Mouse (Mus musculus) heart, embryonic 14.5 days (tissue): Measurements from ENCODE around the gene Pdk3. TPM values are rescaled to one million over a fixed set of nuclear protein-coding genes. Genes with fewer than 3 reads are reported as not detected.

ENCODE experiments used
- ATAC-seq: fragments of 200-750 bp; cut with Nextera tagmentation; 2 replicates; pipeline ENCODE4 v1.8.0; 2017; ENCODE audit warnings: low read depth, moderate TSS enrichment; ENCODE audit not compliant: insufficient number of reproducible peaks, insufficient read depth, low FRiP score
- H3K27ac ChIP-seq, 2 experiments: fragments of 200-500 bp in 1 of 2; fragments of 300-500 bp in 1 of 2; sonication (generic) in 1 of 2; replicated peaks in 1 of 2; 2 replicates each; pipeline ENCODE4 v1.5.1; 2012 to 2014; ENCODE audit warnings: low read depth in 2 of 2, low read length in 2 of 2, control low read depth in 1 of 2, mild to moderate bottlenecking in 1 of 2, mixed read lengths in 1 of 2; ENCODE audit not compliant: control insufficient read depth in 1 of 2, insufficient read depth in 1 of 2
- H3K27me3 ChIP-seq: fragments of 300-500 bp; sonication (generic); 2 replicates; pipeline ENCODE4 v1.6.1; 2014; ENCODE audit warnings: mild to moderate bottlenecking, low read length, control low read depth; ENCODE audit not compliant: control insufficient read depth, insufficient read depth
- H3K36me3 ChIP-seq: fragments of 300-500 bp; sonication (generic); 2 replicates; pipeline ENCODE4 v1.6.1; 2014; ENCODE audit warnings: mild to moderate bottlenecking, control low read depth, low read length, mixed read lengths; ENCODE audit not compliant: control insufficient read depth, insufficient read depth
- H3K4me1 ChIP-seq, 2 experiments: fragments of 200-500 bp in 1 of 2; fragments of 300-500 bp in 1 of 2; sonication (generic) in 1 of 2; 2 replicates each; pipeline ENCODE4 v1.6.1; 2012 to 2014; ENCODE audit warnings: low read length in 2 of 2, control low read depth in 1 of 2, mixed read lengths in 1 of 2; ENCODE audit not compliant: control insufficient read depth in 2 of 2, insufficient read depth in 2 of 2
- H3K4me2 ChIP-seq: fragments of 300-500 bp; sonication (generic); 2 replicates; pipeline ENCODE4 v1.6.1; 2014; ENCODE audit warnings: mild to moderate bottlenecking, low read length
- H3K4me3 ChIP-seq, 2 experiments: fragments of 200-500 bp in 1 of 2; fragments of 300-500 bp in 1 of 2; sonication (generic) in 1 of 2; 2 replicates each; pipeline ENCODE4 v1.5.1; 2012 to 2014; ENCODE audit warnings: low read length in 2 of 2, mild to moderate bottlenecking in 2 of 2, control low read depth in 1 of 2, low read depth in 1 of 2, moderate library complexity in 1 of 2; ENCODE audit not compliant: control insufficient read depth in 1 of 2, insufficient read depth in 1 of 2
- H3K9ac ChIP-seq: fragments of 300-500 bp; sonication (generic); 2 replicates; pipeline ENCODE4 v1.6.1; 2014; ENCODE audit warnings: mild to moderate bottlenecking, low read length
- H3K9me3 ChIP-seq: fragments of 300-500 bp; sonication (generic); 2 replicates; pipeline ENCODE4 v1.6.1; 2016; ENCODE audit warnings: low read length, control low read depth; ENCODE audit not compliant: control insufficient read depth
- WGBS: fragments of 180-500 bp; shearing (Covaris S2); extraction: QIAGEN DNeasy Blood & Tissue Kit; methylation state at CpG from one replicate; pipeline ENCODE4 v1.1.7; 2014; 5-methylcytosine and 5-hydroxymethylcytosine counted together
- polyA plus RNA-seq: library from polyadenylated mRNA; unstranded; fragments of >200 nt; fragmentation: Nextera tagmentation; extraction: Ambion mirVana; gene quantifications from 2 replicates; pipeline ENCODE4 v1.2.1, GENCODE M21; 2014

Pdk3 gene
- polyA plus RNA-seq, 1 experiment from 2014 or later, result 137 TPM

- no peaks in the 10 kb centered on the region for H3K4me1 ChIP-seq
- H3K27me3 ChIP-seq, result no peaks in the 10 kb centered on the region
- no peaks in the 10 kb centered on the region for H3K36me3 ChIP-seq
- WGBS, result 90% methylated on average over 1 of the region's 1 CpGs
- H3K4me3 ChIP-seq, result no peak overlapping the region
- H3K4me2 ChIP-seq, result no peak overlapping the region
- no peak for ATAC-seq
- H3K9ac ChIP-seq, result no peak overlapping the region
- H3K9me3 ChIP-seq, result no peaks in the 10 kb centered on the region
- H3K27ac ChIP-seq, result no peak overlapping the region
These were observed 82.8 kb downstream of the Pdk3 start for GRCm38 (mm10) chrX:93749165-93749564.

GRCm38 (mm10) chrX:93732975-93733748 lies 98.8 kb downstream of the Pdk3 start:
- WGBS, result 44% methylated on average over 6 of the region's 6 CpGs
- no peaks in the 10 kb centered on the region for H3K36me3 ChIP-seq
- no peaks in the 10 kb centered on the region for H3K9me3 ChIP-seq
- H3K27ac ChIP-seq, result no peak overlapping the region
- H3K4me2 ChIP-seq, result no peak overlapping the region
- ATAC-seq, result no peak
- H3K27me3 ChIP-seq, result no peaks in the 10 kb centered on the region
- H3K4me1 ChIP-seq, result no peaks in the 10 kb centered on the region
- no peak overlapping the region for H3K4me3 ChIP-seq
- H3K9ac ChIP-seq, result no peak overlapping the region

- no peak for ATAC-seq
- Histone ChIP-seq H3K4me2 (no peak overlapping the region), H3K4me3 (no peak overlapping the region), H3K4me1 (no peaks in the 10 kb centered on the region), H3K36me3 (no peaks in the 10 kb centered on the region), H3K27ac (no peak overlapping the region), H3K9ac (no peak overlapping the region), H3K27me3 (no peaks in the 10 kb centered on the region), H3K9me3 (no peaks in the 10 kb centered on the region)
These were observed 99.6 kb downstream of the Pdk3 start for GRCm38 (mm10) chrX:93732407-93732806.

GRCm38 (mm10) chrX:93730854-93731253 lies 101.1 kb downstream of the Pdk3 start:
- Histone ChIP-seq H3K4me3 (no peak overlapping the region), H3K36me3 (no peaks in the 10 kb centered on the region), H3K4me1 (no peaks in the 10 kb centered on the region), H3K27ac (no peak overlapping the region), H3K27me3 (no peaks in the 10 kb centered on the region), H3K9me3 (no peaks in the 10 kb centered on the region), H3K9ac (no peak overlapping the region), H3K4me2 (no peak overlapping the region)
- ATAC-seq, result no peak
- WGBS, result 70% methylated on average over 8 of the region's 8 CpGs

- H3K9ac ChIP-seq, result no peak overlapping the region
- H3K4me1 ChIP-seq, result no peaks in the 10 kb centered on the region
- H3K27ac ChIP-seq, result no peak overlapping the region
- no peaks in the 10 kb centered on the region for H3K9me3 ChIP-seq
- no peaks in the 10 kb centered on the region for H3K36me3 ChIP-seq
- H3K4me3 ChIP-seq, result no peak overlapping the region
- WGBS, result 82% methylated on average over 1 of the region's 1 CpGs
- no peak for ATAC-seq
- H3K27me3 ChIP-seq, result no peaks in the 10 kb centered on the region
- H3K4me2 ChIP-seq, result no peak overlapping the region
These were observed 102.5 kb downstream of the Pdk3 start for GRCm38 (mm10) chrX:93729529-93729928.

Other genes with a start within 250 kb of the Pdk3 start
- gene Pola1, start 200.0 kb downstream of the Pdk3 start, polyA plus RNA-seq, result 9.5 and 9.6 TPM in 2 replicates
- gene Pcyt1b, start 177.3 kb downstream of the Pdk3 start, polyA plus RNA-seq, result 1.00 and 1.6 TPM in 2 replicates
- gene AU015836, start 136.5 kb upstream of the Pdk3 start, polyA plus RNA-seq, result 0.26 TPM in 1 of 2 replicates, not detected in the other